Mouse (Mus musculus) megakaryocyte, embryonic 14.5 days (primary cell): ENCODE measurements around the gene Paqr4.

Experiments
- FLI1 ChIP-seq: IDR thresholded peaks from 2 replicates; pipeline ENCODE4 v1.6.1; 2012; ENCODE audit warnings: low read length, inconsistent platforms, mixed read lengths
- GATA1 ChIP-seq: IDR thresholded peaks from 3 replicates; pipeline ENCODE4 v1.6.1; 2012; ENCODE audit warnings: mixed read lengths, low read length, inconsistent platforms, borderline replicate concordance

DNA sequence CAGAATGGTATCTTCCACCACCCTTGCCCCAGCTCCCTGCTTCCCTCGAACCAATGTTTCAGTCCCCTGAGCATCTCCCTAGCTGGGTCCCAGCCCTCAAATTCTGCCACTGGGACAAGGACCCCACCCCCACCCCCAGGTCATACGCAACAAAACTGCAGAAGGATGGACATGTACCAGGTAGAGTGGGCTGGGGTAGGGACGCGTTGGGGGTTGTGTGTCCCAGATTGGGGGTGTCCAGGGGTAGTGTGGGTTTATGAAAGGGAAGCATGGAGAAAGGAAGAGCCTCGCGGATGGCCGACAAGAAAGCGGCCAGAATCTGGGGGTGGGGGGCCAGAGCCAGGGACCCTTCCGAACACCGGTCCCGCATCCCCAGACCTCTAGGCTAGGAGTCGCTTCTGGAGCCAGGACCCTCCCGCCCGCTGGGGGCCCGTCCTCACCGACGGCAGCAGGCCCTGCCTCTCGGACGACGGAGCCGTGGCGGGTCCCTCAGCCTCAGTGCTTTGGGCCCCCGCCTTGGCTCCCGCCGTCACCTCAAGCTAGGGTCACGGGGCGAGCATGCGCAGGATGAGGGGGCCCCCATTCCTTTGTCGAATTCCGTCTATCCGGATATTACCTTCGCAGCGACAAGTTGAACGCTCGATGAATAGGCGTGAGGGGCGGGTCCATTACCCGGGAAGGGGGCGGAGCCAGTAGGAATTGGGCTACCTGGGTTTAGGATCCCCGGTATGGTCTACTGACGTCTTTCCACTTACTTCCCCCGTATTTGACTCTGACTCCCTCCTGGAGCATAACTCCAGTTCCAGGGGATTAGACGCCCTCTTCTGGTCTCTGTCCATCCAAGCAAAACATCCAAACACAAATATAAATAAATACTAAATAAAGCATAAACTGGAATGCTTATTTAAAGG is 45.1 kb upstream of the Paqr4 start, which contains the start of gene Flywch2:
- TF ChIP-seq GATA1 (no peak), FLI1 (no peak)
